Mouse (Mus musculus): Measurements from ENCODE around the gene Rnf38. TPM values are rescaled to one million over a fixed set of nuclear protein-coding genes. Genes with fewer than 3 reads are reported as not detected.

Rnf38 gene
- total and polyA plus RNA-seq, 3 experiments = 31.6 to 95.3 (median 44.7) TPM

Small RNA genes lying within 50 kb of the gene (microRNA-seq; reads per million reads assigned to microRNA genes)
- gene Mir5106 = 0 reads per million in 2 experiments

Other genes with a start within 250 kb of the Rnf38 start
- 100 to 1,000 TPM; 182 to 183 TPM for gene Clta, start 229.3 kb downstream of the Rnf38 start, total RNA-seq (2021)
- 141 and 143 TPM in 2 replicates for gene Clta, start 229.3 kb downstream of the Rnf38 start, polyA plus RNA-seq (2012; rRNA removed)
- 10 to 100 TPM; 36.0 to 45.4 TPM for gene Gne, start 149.6 kb downstream of the Rnf38 start, total RNA-seq (2021)
- 13.7 and 19.1 TPM in 2 replicates for gene Gne, start 149.6 kb downstream of the Rnf38 start, polyA plus RNA-seq (2012; rRNA removed)
- under 1 TPM; 0.72 to 0.86 TPM for gene Melk, start 67.1 kb upstream of the Rnf38 start, total RNA-seq (2021)
- gene Melk, start 67.1 kb upstream of the Rnf38 start, polyA plus RNA-seq (2012; rRNA removed) = 0.22 TPM in 2 replicates